Mouse (Mus musculus) adrenal gland, postnatal 25 days (tissue): Measurements from ENCODE around the gene Prokr1. TPM values are rescaled to one million over a fixed set of nuclear protein-coding genes. Genes with fewer than 3 reads are reported as not detected.

Experiments used
- DNase-seq: peaks from one replicate; pipeline ENCODE4 v3.0.0; 2021; ENCODE audit warnings: mixed read lengths
- total RNA-seq: library from RNA; stranded (reverse); gene quantifications from 2 replicates; pipeline ENCODE4 v1.2.3, GENCODE M21; 2021

Prokr1 gene
- total RNA-seq, 1 experiment from 2014 or later, result 0.58 TPM

- no peak for DNase-seq
Observed at GRCm38 (mm10) chr6:87567686-87568593, 22.6 kb downstream of the Prokr1 start.

GRCm38 (mm10) chr6:87565166-87565565, 25.4 kb downstream of the Prokr1 start:
- DNase-seq, result no peak

- DNase-seq, result no peak
Observed at GRCm38 (mm10) chr6:87564356-87564755, 26.2 kb downstream of the Prokr1 start.

- DNase-seq, result no peak
Observed at GRCm38 (mm10) chr6:87553724-87554123, 36.8 kb downstream of the Prokr1 start.

GRCm38 (mm10) chr6:87552054-87552807, 38.3 kb downstream of the Prokr1 start:
- no peak for DNase-seq

- DNase-seq, result no peak
Observed at GRCm38 (mm10) chr6:87547836-87548235, 42.7 kb downstream of the Prokr1 start.

- no peak for DNase-seq
Observed at GRCm38 (mm10) chr6:87547431-87547830, 43.1 kb downstream of the Prokr1 start.

GRCm38 (mm10) chr6:87545331-87546217, 45.0 kb downstream of the Prokr1 start:
- DNase-seq, result no peak

GRCm38 (mm10) chr6:87542027-87542426, 48.5 kb downstream of the Prokr1 start:
- peak; percentile 18 for DNase-seq

GRCm38 (mm10) chr6:87541171-87541571, 49.4 kb downstream of the Prokr1 start:
- DNase-seq, result no peak

- no peak for DNase-seq
Observed at GRCm38 (mm10) chr6:87538376-87539270, 51.9 kb downstream of the Prokr1 start.

GRCm38 (mm10) chr6:87537678-87538077, 52.9 kb downstream of the Prokr1 start:
- DNase-seq, result no peak

- DNase-seq, result no peak
Observed at GRCm38 (mm10) chr6:87536270-87536669, 54.3 kb downstream of the Prokr1 start.

- DNase-seq, result no peak
Observed at GRCm38 (mm10) chr6:87535651-87536050, 54.9 kb downstream of the Prokr1 start.

GRCm38 (mm10) chr6:87534855-87535575, 55.5 kb downstream of the Prokr1 start:
- no peak for DNase-seq

- no peak for DNase-seq
Observed at GRCm38 (mm10) chr6:87532953-87533710, 57.4 kb downstream of the Prokr1 start, which contains the start of gene Arhgap25. Gene Arhgap25, minus strand, starts transcription at chr6:87533259.

- no peak for DNase-seq
Observed at GRCm38 (mm10) chr6:87531456-87532015, 59.0 kb downstream of the Prokr1 start.

- DNase-seq, result no peak
Observed at GRCm38 (mm10) chr6:87530386-87530785, 60.2 kb downstream of the Prokr1 start.
